Mouse (Mus musculus) neural tube, embryonic 11.5 days (tissue): Measurements from ENCODE around the gene Chst8. TPM values are rescaled to one million over a fixed set of nuclear protein-coding genes. Genes with fewer than 3 reads are reported as not detected.

Experiments used
- ATAC-seq: fragments of 200-750 bp; cut with Nextera tagmentation; 2 replicates; pipeline ENCODE4 v1.8.0; 2017; ENCODE audit warnings: moderate number of reproducible peaks, mild to moderate bottlenecking, moderate TSS enrichment, moderate library complexity; ENCODE audit not compliant: insufficient read depth, low FRiP score, low TSS enrichment
- DNase-seq: peaks from one replicate; pipeline ENCODE4 v3.0.0-alpha.2; 2015; ENCODE audit warnings: low spot score
- H3K27ac ChIP-seq: fragments of 300-500 bp; sonication (generic); 2 replicates; pipeline ENCODE4 v1.5.1; 2014; ENCODE audit warnings: low read depth, mild to moderate bottlenecking, low read length
- H3K27me3 ChIP-seq: fragments of 300-500 bp; sonication (generic); 2 replicates; pipeline ENCODE4 v1.6.1; 2014; ENCODE audit warnings: mild to moderate bottlenecking, low read length, mixed read lengths; ENCODE audit not compliant: control insufficient read depth, insufficient read depth
- H3K36me3 ChIP-seq: fragments of 300-500 bp; sonication (generic); 2 replicates; pipeline ENCODE4 v1.6.1; 2014; ENCODE audit warnings: mild to moderate bottlenecking, low read length, moderate library complexity, mixed read lengths; ENCODE audit not compliant: control insufficient read depth, insufficient read depth
- H3K4me1 ChIP-seq: fragments of 300-500 bp; sonication (generic); 2 replicates; pipeline ENCODE4 v1.6.1; 2014; ENCODE audit warnings: low read length, mixed read lengths; ENCODE audit not compliant: control insufficient read depth, insufficient read depth
- H3K4me2 ChIP-seq: fragments of 300-500 bp; sonication (generic); 2 replicates; pipeline ENCODE4 v1.6.1; 2014; ENCODE audit warnings: low read depth, mild to moderate bottlenecking, moderate library complexity
- H3K4me3 ChIP-seq: fragments of 300-500 bp; sonication (generic); 2 replicates; pipeline ENCODE4 v1.5.1; 2014; ENCODE audit warnings: low read depth, low read length
- H3K9ac ChIP-seq: fragments of 300-500 bp; sonication (generic); 2 replicates; pipeline ENCODE4 v1.6.1; 2014; ENCODE audit warnings: mild to moderate bottlenecking, low read length
- H3K9me3 ChIP-seq: fragments of 300-500 bp; sonication (generic); 2 replicates; pipeline ENCODE4 v1.6.1; 2016; ENCODE audit warnings: low read length; ENCODE audit not compliant: control insufficient read depth
- WGBS: fragments of 180-500 bp; shearing (Covaris S2); extraction: QIAGEN DNeasy Blood & Tissue Kit; methylation state at CpG from one replicate; pipeline ENCODE4 v1.1.7; 2014; 5-methylcytosine and 5-hydroxymethylcytosine counted together
- polyA plus RNA-seq: library from polyadenylated mRNA; unstranded; fragments of >200 nt; fragmentation: Nextera tagmentation; extraction: Ambion mirVana; gene quantifications from 2 replicates; pipeline ENCODE4 v1.2.1, GENCODE M21; 2014

Gene Chst8
- polyA plus RNA-seq, 1 experiment from 2014 or later: 19.6 TPM

GRCm38 (mm10) chr7:34671911-34672310 is 140.6 kb downstream of the Chst8 start:
- 3% methylated on average over 6 of the region's 6 CpGs for WGBS

GRCm38 (mm10) chr7:34670778-34671177 is 141.7 kb downstream of the Chst8 start:
- Histone ChIP-seq H3K9ac (no peak overlapping the region), H3K4me2 (no peak overlapping the region), H3K4me3 (no peak overlapping the region), H3K27me3 (peaks cover 20% of the 10 kb centered on the region), H3K27ac (no peak overlapping the region), H3K4me1 (peaks cover 3% of the 10 kb centered on the region), H3K36me3 (no peaks in the 10 kb centered on the region), H3K9me3 (no peaks in the 10 kb centered on the region)
- WGBS: 77% methylated on average over 3 of the region's 3 CpGs
- DNase-seq (no peak), ATAC-seq (no peak)

More at GRCm38 (mm10) chr7:34671911-34672310, 140.6 kb downstream of the Chst8 start:
- no peak overlapping the region for H3K27ac ChIP-seq
- peaks cover 23% of the 10 kb centered on the region for H3K27me3 ChIP-seq
- no peak overlapping the region for H3K4me3 ChIP-seq
- DNase-seq: peak; percentile 92
- H3K9me3 ChIP-seq: no peaks in the 10 kb centered on the region
- H3K9ac ChIP-seq: no peak overlapping the region
- ATAC-seq: peak; percentile 49
- H3K4me2 ChIP-seq: no peak overlapping the region
- H3K4me1 ChIP-seq: peaks cover 3% of the 10 kb centered on the region
- H3K36me3 ChIP-seq: no peaks in the 10 kb centered on the region

- H3K27me3 ChIP-seq: peaks cover 7% of the 10 kb centered on the region
- no peak for DNase-seq
Measured at GRCm38 (mm10) chr7:34669336-34669735, 143.2 kb downstream of the Chst8 start.

DNA sequence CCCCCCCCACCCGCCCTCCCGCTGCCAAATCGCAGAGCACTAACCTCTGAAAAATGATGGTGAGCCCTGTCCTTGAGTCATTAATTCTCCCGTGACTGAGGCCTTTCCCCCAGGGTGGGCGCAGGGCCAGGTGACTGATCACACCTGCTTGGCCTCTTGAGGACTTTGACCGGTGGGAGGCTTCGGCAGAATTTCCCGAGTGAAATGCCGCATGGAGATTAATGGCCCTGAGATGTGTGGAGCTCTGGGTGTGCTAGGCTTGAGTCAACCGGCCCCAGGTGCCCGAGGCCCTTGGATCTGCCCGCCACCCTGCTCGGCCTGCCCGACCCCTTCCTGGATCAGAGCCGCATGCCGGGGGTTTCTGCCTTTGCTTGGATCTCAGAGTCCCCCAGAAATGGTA is 144.6 kb downstream of the Chst8 start:
- Histone ChIP-seq H3K27me3 (no peaks in the 10 kb centered on the region), H3K9me3 (no peaks in the 10 kb centered on the region), H3K4me1 (no peaks in the 10 kb centered on the region), H3K4me3 (no peak overlapping the region), H3K36me3 (no peaks in the 10 kb centered on the region), H3K27ac (no peak overlapping the region), H3K4me2 (no peak overlapping the region), H3K9ac (no peak overlapping the region)
- DNase-seq: no peak
- WGBS: 84% methylated on average over 16 of the region's 16 CpGs
- ATAC-seq: no peak

More at GRCm38 (mm10) chr7:34669336-34669735, 143.2 kb downstream of the Chst8 start:
- H3K9ac ChIP-seq: no peak overlapping the region
- H3K4me2 ChIP-seq: no peak overlapping the region
- H3K9me3 ChIP-seq: no peaks in the 10 kb centered on the region
- H3K4me1 ChIP-seq: no peaks in the 10 kb centered on the region
- H3K4me3 ChIP-seq: no peak overlapping the region
- 20% methylated on average over 9 of the region's 9 CpGs for WGBS
- no peak overlapping the region for H3K27ac ChIP-seq
- no peaks in the 10 kb centered on the region for H3K36me3 ChIP-seq
- ATAC-seq: no peak

DNA sequence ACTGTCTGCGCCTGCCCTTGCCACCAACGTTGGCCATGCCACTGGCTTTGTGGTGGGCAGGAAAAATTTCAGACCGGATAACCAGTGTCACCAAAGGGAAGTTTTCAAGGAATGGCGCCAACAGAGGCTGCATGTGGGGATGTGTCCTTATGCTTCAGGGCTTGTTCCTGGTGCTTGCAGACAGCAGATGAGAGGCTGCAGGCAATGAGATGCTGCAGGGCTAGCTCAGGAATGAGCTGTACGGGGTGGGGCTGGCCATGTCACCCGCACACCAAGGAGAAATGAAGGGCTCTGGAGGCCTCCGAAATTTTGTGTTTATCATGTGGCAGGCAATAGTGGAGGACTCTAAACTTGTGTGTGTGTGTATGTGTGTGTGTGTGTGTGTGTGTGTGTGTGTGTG is 149.4 kb downstream of the Chst8 start:
- H3K36me3 ChIP-seq: no peaks in the 10 kb centered on the region
- no peaks in the 10 kb centered on the region for H3K9me3 ChIP-seq
- no peak for DNase-seq
- H3K4me1 ChIP-seq: no peaks in the 10 kb centered on the region
- 55% methylated on average over 7 of the region's 7 CpGs for WGBS
- H3K4me3 ChIP-seq: no peak overlapping the region
- ATAC-seq: no peak
- no peak overlapping the region for H3K4me2 ChIP-seq
- no peaks in the 10 kb centered on the region for H3K27me3 ChIP-seq
- H3K27ac ChIP-seq: no peak overlapping the region
- no peak overlapping the region for H3K9ac ChIP-seq

GRCm38 (mm10) chr7:34662227-34662626 is 150.3 kb downstream of the Chst8 start:
- H3K27ac ChIP-seq: no peak overlapping the region
- H3K36me3 ChIP-seq: no peaks in the 10 kb centered on the region
- no peak overlapping the region for H3K4me3 ChIP-seq
- H3K27me3 ChIP-seq: no peaks in the 10 kb centered on the region
- no peak for DNase-seq
- H3K4me1 ChIP-seq: no peaks in the 10 kb centered on the region
- WGBS: 22% methylated on average over 5 of the region's 5 CpGs
- H3K9me3 ChIP-seq: no peaks in the 10 kb centered on the region
- no peak overlapping the region for H3K4me2 ChIP-seq
- no peak for ATAC-seq
- H3K9ac ChIP-seq: no peak overlapping the region

GRCm38 (mm10) chr7:34659386-34660085 is 153.0 kb downstream of the Chst8 start:
- no peak overlapping the region for H3K9ac ChIP-seq
- no peak for ATAC-seq
- H3K4me1 ChIP-seq: peaks cover 5% of the 10 kb centered on the region; the same call in 1 of the 2 replicates
- WGBS: 74% methylated on average over 6 of the region's 6 CpGs
- no peaks in the 10 kb centered on the region for H3K27me3 ChIP-seq
- H3K4me3 ChIP-seq: no peak overlapping the region
- no peak overlapping the region for H3K4me2 ChIP-seq
- no peaks in the 10 kb centered on the region for H3K9me3 ChIP-seq
- H3K36me3 ChIP-seq: no peaks in the 10 kb centered on the region
- H3K27ac ChIP-seq: no peak overlapping the region
- DNase-seq: no peak

- peak within 1 kb of the TSS; percentile 88 for H3K4me3 ChIP-seq
- no peak for ATAC-seq
- no peaks in the 10 kb centered on the region for H3K36me3 ChIP-seq
- H3K9ac ChIP-seq: peak within 1 kb of the TSS; percentile 98
- peaks cover 16% of the 10 kb centered on the region for H3K4me1 ChIP-seq
- H3K27me3 ChIP-seq: no peaks in the 10 kb centered on the region
- H3K9me3 ChIP-seq: no peaks in the 10 kb centered on the region
- peak within 1 kb of the TSS; percentile 99 for H3K27ac ChIP-seq
- peak within 1 kb of the TSS; percentile 88 for H3K4me2 ChIP-seq
- DNase-seq: no peak
- 81% methylated on average over 5 of the region's 5 CpGs for WGBS
Measured at GRCm38 (mm10) chr7:34656632-34657031, 155.9 kb downstream of the Chst8 start, which contains the start of gene Kctd15. TSS of gene Kctd15 (minus strand) at chr7:34656732.
